Mouse (Mus musculus) ES-E14 (cell line): Measurements from ENCODE around the gene Cacna1e.

Experiments
- CHD2 ChIP-seq: IDR thresholded peaks from 2 replicates; pipeline ENCODE4 v1.6.1; 2014; ENCODE audit warnings: mild to moderate bottlenecking, low read depth, low read length, inconsistent platforms
- HCFC1 ChIP-seq: IDR thresholded peaks from 2 replicates; pipeline ENCODE4 v1.6.1; 2012; ENCODE audit warnings: low read length, inconsistent platforms, borderline replicate concordance; ENCODE audit not compliant: insufficient read depth
- ZC3H11A ChIP-seq: IDR thresholded peaks from 2 replicates; pipeline ENCODE4 v1.6.1; 2012; ENCODE audit warnings: low read depth, mild to moderate bottlenecking, inconsistent platforms, low read length, borderline replicate concordance
- ZNF384 ChIP-seq: IDR thresholded peaks from 2 replicates; pipeline ENCODE4 v1.6.1; 2012; ENCODE audit warnings: low read depth, low read length, inconsistent platforms

DNA sequence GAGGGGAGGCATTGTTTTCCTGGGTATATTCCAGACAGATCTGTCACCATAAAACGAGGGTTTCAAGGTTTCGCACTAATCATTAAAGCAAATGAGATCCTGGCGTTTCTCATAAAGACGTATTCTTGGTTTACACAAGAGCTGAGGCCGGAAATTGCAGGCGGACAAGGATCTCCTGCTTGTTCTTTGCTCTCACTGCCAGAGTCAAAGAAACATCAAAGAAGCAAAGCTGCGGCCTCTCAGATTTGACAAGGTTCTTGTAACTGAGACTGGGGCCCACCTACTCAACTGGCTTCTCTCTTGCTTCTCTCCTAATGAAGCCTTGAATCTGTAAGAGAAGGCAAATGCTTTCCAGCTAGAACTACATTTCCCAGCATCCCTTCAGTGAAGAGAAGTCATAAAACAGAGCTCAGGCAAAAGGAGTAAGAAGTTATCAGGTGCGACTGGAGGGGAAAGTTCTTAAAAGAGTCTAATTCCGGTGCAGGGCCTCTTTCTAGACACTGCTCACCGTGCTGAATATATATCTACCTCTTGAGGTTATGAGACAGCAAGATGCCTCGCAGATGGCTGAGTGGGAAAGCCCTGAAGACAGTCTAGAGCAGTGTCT, 104.3 kb downstream of the Cacna1e start:
- TF ChIP-seq CHD2, result no peak
- no peak for TF ChIP-seq ZC3H11A
- TF ChIP-seq ZNF384, result no peak
- TF ChIP-seq HCFC1, result no peak
